Mouse (Mus musculus) intestine, postnatal 0 days (tissue): ENCODE measurements around the gene Kcnk2. TPM values are rescaled to one million over a fixed set of nuclear protein-coding genes. Genes with fewer than 3 reads are reported as not detected.

Source experiments
- ATAC-seq: fragments of 200-750 bp; cut with Nextera tagmentation; 2 replicates; pipeline ENCODE4 v1.8.0; 2017; ENCODE audit warnings: mild to moderate bottlenecking, moderate TSS enrichment, moderate library complexity
- H3K27ac ChIP-seq: fragments of 300-500 bp; sonication (generic); 2 replicates; pipeline ENCODE4 v1.5.1; 2014; ENCODE audit warnings: mild to moderate bottlenecking, low read depth, low read length, moderate library complexity
- H3K27me3 ChIP-seq: fragments of 300-500 bp; sonication (generic); replicated peaks from 2 replicates; pipeline ENCODE4 v1.6.1; 2014; ENCODE audit warnings: low read length, mixed read lengths; ENCODE audit not compliant: control insufficient read depth, insufficient read depth
- H3K36me3 ChIP-seq: fragments of 300-500 bp; sonication (generic); 2 replicates; pipeline ENCODE4 v1.6.1; 2014; ENCODE audit warnings: mild to moderate bottlenecking, moderate library complexity; ENCODE audit not compliant: control insufficient read depth, insufficient read depth
- H3K4me1 ChIP-seq: fragments of 300-500 bp; sonication (generic); replicated peaks from 2 replicates; pipeline ENCODE4 v1.6.1; 2014; ENCODE audit warnings: antibody characterized with exemption, low read length, mixed read lengths; ENCODE audit not compliant: control insufficient read depth, insufficient read depth
- H3K4me2 ChIP-seq: fragments of 300-500 bp; sonication (generic); replicated peaks from 2 replicates; pipeline ENCODE4 v1.6.1; 2014; ENCODE audit warnings: low read depth, mild to moderate bottlenecking, moderate library complexity
- H3K4me3 ChIP-seq: fragments of 300-500 bp; sonication (generic); 2 replicates; pipeline ENCODE4 v1.5.1; 2014; ENCODE audit warnings: low read depth, low read length
- H3K9ac ChIP-seq: fragments of 300-500 bp; sonication (generic); 2 replicates; pipeline ENCODE4 v1.6.1; 2014; ENCODE audit warnings: mild to moderate bottlenecking, low read depth, low read length
- H3K9me3 ChIP-seq: fragments of 300-500 bp; sonication (generic); 2 replicates; pipeline ENCODE4 v1.6.1; 2016; ENCODE audit warnings: mixed run types; ENCODE audit not compliant: control insufficient read depth
- CTCF ChIP-seq: sonication (generic); IDR thresholded peaks from 2 replicates; pipeline ENCODE4 v1.5.1; 2016; ENCODE audit warnings: low read depth, mild to moderate bottlenecking, control low read depth, antibody characterized with exemption, moderate library complexity
- WGBS: fragments of 180-500 bp; shearing (Covaris S2); extraction: QIAGEN DNeasy Blood & Tissue Kit; methylation state at CpG from one replicate; pipeline ENCODE4 v1.1.7; 2014; 5-methylcytosine and 5-hydroxymethylcytosine counted together
- polyA plus RNA-seq: library from polyadenylated mRNA; unstranded; fragments of >200 nt; fragmentation: Nextera tagmentation; extraction: Ambion mirVana; gene quantifications from 2 replicates; pipeline ENCODE4 v1.2.1, GENCODE M21; 2015

Gene Kcnk2
- polyA plus RNA-seq, 1 experiment from 2014 or later: 1.5 TPM

DNA sequence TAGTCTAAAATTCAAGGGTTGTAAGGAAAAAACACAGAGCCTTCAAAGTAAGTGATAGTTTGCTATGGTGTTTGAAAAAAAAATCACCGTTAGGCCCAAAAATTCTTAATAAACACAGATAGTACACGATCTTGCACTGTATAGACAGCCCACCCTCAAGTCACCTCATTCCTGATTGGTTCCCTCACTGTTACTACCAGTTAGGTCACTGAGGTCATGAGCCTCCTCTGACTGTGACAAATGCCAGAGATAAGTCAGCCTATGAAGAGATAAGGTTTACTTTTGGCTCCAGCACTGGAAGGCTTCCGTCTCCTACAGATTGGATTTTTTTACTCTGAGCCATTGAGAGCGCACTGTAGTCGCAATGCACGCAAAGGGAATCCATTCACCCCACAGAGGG lies 50.3 kb downstream of the Kcnk2 start:
- Histone ChIP-seq H3K4me3 (no peak overlapping the region), H3K27ac (no peak overlapping the region), H3K9me3 (no peaks in the 10 kb centered on the region), H3K4me2 (no peak overlapping the region), H3K4me1 (no peaks in the 10 kb centered on the region), H3K9ac (no peak overlapping the region), H3K36me3 (no peaks in the 10 kb centered on the region), H3K27me3 (no peaks in the 10 kb centered on the region)
- no peak for ATAC-seq
- 77% methylated on average over 6 of the region's 6 CpGs for WGBS
- TF ChIP-seq CTCF: no peak

DNA sequence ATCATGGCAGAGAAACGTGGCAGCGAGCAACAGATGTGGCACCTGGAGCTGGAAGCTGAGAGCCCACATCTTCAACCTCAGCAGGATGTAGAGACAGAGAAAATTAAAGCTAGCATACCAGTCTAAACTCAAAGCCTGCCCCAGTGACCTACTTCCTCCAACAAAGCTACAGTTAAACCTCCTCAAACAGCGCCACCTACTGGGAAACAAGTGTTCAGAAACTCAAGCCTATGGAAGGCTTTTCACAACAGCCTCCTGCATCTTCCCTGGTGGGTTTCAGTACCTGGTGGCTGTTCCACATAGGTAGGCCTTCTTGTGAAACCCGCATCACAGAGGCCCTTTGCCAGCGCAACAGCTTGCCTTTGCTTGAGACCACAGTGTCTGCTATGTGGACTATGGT lies 52.9 kb downstream of the Kcnk2 start:
- no peaks in the 10 kb centered on the region for H3K4me1 ChIP-seq
- TF ChIP-seq CTCF: peak; percentile 26
- H3K9me3 ChIP-seq: no peaks in the 10 kb centered on the region
- H3K27ac ChIP-seq: no peak overlapping the region
- H3K27me3 ChIP-seq: peaks cover 3% of the 10 kb centered on the region; the same call in 1 of the 2 replicates
- H3K4me2 ChIP-seq: no peak overlapping the region
- no peak overlapping the region for H3K4me3 ChIP-seq
- no peak for ATAC-seq
- H3K36me3 ChIP-seq: no peaks in the 10 kb centered on the region
- no peak overlapping the region for H3K9ac ChIP-seq
- 91% methylated on average over 5 of the region's 5 CpGs for WGBS

DNA sequence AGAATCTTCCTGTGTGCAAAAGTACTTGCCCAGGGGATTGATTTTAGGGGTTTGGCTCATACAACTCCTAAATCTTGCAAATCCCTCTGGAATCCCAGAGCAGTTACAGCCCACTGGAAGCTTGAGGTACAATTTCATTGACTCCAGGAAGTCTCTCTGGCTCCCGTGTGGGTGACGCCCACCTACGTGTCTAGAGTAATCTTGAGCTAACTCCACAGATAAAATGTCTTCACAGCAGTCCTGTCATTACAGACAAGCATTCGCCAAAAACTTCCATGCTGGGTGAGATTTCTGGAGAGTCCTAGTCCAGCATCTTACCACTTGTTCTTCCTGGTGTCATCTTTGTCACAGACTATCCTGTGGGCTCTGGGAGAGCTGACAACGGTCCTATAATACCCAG lies 56.9 kb downstream of the Kcnk2 start:
- peaks cover 23% of the 10 kb centered on the region for H3K27me3 ChIP-seq
- H3K4me1 ChIP-seq: no peaks in the 10 kb centered on the region
- ATAC-seq: no peak
- H3K4me2 ChIP-seq: no peak overlapping the region
- no peaks in the 10 kb centered on the region for H3K9me3 ChIP-seq
- WGBS: 55% methylated on average over 5 of the region's 5 CpGs
- no peak overlapping the region for H3K9ac ChIP-seq
- no peak for TF ChIP-seq CTCF
- no peaks in the 10 kb centered on the region for H3K36me3 ChIP-seq
- no peak overlapping the region for H3K27ac ChIP-seq
- no peak overlapping the region for H3K4me3 ChIP-seq

DNA sequence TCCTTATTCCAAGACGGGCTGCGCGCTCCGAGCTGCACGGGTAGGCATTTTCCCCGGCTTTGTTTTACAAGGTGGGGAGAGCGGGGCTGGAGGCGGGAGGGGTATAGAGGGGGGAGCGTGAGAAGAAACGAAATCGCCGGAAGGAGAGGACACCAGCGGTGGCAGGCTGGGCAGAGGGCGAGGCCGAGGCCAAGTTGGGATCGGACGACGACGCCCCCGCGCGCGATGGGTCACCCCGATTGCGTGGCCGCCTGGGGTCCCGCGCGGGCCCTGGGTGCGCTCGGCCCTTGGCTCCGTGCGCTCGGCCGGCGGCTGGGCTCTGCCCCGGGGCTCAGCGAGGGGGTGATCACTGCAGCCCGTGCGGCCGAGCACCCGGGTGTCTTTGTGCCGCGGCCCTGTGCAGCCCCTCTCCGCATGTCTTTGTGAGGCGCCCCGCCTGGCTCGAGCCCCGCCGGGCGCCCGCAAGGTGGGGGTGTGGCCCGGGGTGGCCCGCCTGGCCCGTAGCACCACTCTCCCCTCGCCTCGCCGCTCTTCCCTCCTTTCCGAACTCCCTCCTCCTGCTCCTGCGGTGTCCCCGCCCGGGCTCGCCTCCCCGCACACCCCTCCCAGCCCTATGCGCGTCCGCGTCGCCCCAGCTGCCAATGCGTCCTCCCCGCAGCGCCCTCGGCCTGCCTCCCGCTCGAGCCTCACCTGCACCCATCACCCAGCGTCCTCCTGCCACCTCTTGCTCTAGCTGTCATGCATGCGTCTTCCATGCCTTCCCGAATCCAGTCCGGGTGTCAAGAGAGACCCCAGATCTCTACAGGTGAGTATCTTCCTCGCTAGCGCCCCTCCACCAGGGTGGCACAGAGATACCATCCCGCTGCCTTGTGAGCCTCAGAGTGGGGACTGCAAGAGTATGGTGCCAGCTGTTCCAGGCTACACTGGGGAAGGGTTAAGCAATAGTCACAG lies 58.5 kb downstream of the Kcnk2 start:
- peaks cover 23% of the 10 kb centered on the region for H3K27me3 ChIP-seq
- no peak for TF ChIP-seq CTCF
- H3K36me3 ChIP-seq: no peaks in the 10 kb centered on the region
- peak overlapping the region; percentile 87 for H3K4me2 ChIP-seq
- peak overlapping the region; percentile 27; the same call in 1 of the 2 replicates for H3K9ac ChIP-seq
- WGBS: 2% methylated on average over 67 of the region's 82 CpGs
- no peak overlapping the region for H3K27ac ChIP-seq
- ATAC-seq: no peak
- H3K4me3 ChIP-seq: peak overlapping the region; percentile 49
- no peaks in the 10 kb centered on the region for H3K9me3 ChIP-seq
- H3K4me1 ChIP-seq: no peaks in the 10 kb centered on the region

DNA sequence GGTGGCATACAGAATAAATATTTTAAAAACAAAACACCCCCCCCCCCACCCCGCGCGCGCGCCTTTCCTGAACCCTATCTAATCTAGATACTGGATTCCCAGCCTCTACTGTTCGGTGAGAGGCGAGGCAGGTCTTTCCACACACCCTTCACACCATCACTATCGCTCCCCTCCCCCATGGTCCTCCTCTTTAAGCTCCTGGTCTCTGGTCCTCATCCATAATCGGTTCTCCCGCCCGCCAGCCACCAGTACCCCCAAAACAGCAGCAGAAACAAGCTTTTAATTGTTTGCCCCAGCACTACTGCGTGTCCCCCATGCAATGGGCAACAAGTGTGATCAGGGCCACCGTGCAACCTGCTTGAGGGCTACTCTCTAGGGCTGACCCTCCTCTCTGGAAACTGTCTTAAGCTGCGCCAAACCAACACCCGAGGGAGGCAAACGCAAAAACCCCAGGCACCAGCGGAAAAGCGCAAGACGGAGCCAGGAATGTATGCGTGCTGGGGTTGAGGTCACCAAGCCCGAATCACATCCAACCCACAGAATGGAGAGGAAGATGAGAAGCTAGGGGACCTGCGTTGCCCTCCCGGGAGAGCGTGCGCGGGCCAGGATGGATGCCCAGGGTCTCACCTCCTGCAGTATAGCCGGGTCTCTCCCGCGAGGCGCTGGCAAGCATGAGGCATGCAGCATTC lies 59.5 kb downstream of the Kcnk2 start:
- no peaks in the 10 kb centered on the region for H3K4me1 ChIP-seq
- H3K27me3 ChIP-seq: peaks cover 23% of the 10 kb centered on the region
- H3K27ac ChIP-seq: no peak overlapping the region
- no peak for ATAC-seq
- TF ChIP-seq CTCF: no peak
- H3K9me3 ChIP-seq: no peaks in the 10 kb centered on the region
- 4% methylated on average over 30 of the region's 30 CpGs for WGBS
- peak overlapping the region; percentile 87 for H3K4me2 ChIP-seq
- H3K36me3 ChIP-seq: no peaks in the 10 kb centered on the region
- H3K4me3 ChIP-seq: peak overlapping the region; percentile 49
- no peak overlapping the region for H3K9ac ChIP-seq

DNA sequence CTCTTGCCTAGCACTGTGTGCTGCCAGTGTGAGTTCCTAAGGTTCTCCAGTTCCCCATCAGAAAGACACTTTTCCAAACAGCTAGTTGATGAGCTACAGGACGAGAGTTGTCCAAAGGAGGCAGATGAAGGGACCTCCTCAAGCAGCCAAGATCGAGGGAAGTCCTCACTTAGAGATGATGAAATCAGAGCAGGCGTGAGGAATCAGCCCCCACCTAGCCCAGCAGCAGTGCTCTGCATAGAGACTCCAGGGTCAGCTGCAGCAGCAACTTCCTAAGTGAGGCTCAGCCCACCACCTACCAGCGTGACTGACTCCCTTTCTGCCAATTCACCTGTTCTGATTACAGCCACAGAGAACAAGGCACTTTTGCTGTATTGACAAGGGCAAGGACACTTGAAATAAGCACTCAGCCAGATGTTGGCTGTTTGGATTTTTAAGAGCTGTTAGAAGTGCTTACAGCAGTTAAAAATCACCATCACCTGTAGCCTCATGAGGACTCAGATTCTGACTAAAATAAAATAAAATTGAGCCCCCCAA lies 60.6 kb downstream of the Kcnk2 start:
- no peaks in the 10 kb centered on the region for H3K9me3 ChIP-seq
- H3K4me1 ChIP-seq: no peaks in the 10 kb centered on the region
- no peaks in the 10 kb centered on the region for H3K36me3 ChIP-seq
- H3K9ac ChIP-seq: no peak overlapping the region
- no peak overlapping the region for H3K27ac ChIP-seq
- no peak overlapping the region for H3K4me3 ChIP-seq
- 38% methylated on average over 4 of the region's 4 CpGs for WGBS
- no peak for ATAC-seq
- peaks cover 23% of the 10 kb centered on the region for H3K27me3 ChIP-seq
- TF ChIP-seq CTCF: no peak
- H3K4me2 ChIP-seq: no peak overlapping the region
